Mouse (Mus musculus) c-Kit-positive CD71-negative TER-119-negative erythroid progenitor cells, embryonic 14.5 days (primary cell): ENCODE data around the gene Siah1a.

Source experiments
- DNase-seq: peaks from one replicate; pipeline ENCODE4 v3.0.0-alpha.2; 2013; ENCODE audit warnings: low read depth

The Siah1a gene

GRCm38 (mm10) chr8:86745221-86745934 lies at the start of gene Siah1a, which contains the start of gene Gm10638:
Gene Siah1a, minus strand, starts transcription at chr8:86745934.
Gene Gm10638, plus strand, starts transcription at chr8:86745699.
- DNase-seq = no peak

DNA sequence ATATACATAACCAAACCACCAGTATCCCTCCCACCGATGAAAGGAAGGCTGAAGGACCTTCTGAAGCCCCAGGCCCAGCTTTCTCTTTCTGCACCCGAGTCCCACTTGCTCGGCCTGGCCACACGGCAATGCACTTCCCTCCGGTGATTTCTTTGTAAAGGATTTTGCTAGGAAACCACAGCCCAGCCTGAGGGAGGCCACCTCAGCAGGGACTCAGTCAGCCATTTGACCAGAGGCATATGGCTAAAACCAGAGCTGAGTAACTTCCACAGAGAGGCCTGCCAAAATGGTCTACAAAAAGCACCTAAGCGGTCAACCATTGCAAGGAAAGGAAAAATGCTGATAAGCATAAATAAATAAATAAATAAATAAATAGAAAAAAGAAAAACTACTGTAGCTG lies 49.0 kb upstream of the Siah1a start:
- DNase-seq = no peak

- no peak for DNase-seq
Observed at GRCm38 (mm10) chr8:86791542-86791941, 45.8 kb upstream of the Siah1a start.

GRCm38 (mm10) chr8:86789576-86789975 lies 43.8 kb upstream of the Siah1a start:
- no peak for DNase-seq

DNA sequence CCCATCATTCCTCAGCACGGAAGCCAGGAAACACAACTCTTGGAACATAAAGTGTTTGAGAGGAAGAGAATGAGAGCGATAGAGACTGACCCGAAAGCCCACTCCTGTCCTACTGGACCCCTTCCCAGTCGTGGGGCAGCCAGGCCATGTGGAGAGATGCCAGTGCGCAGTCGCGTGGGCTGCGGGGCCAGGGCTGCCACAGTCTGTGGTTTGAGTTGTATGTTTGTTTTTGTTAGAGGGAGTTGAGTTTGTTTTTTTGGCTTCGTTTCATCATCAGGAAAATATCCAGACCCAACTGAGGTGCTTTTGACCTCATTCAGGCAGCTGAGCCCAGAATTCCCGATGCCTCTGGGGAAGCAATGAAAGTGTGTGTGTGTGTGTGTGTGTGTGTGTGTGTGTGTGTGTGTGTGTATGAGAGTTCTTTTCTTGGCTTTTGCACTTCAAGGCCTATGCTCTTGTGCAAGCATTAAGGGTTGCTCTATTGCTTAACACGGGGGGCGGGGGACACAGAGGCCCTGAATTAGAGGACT lies 42.2 kb upstream of the Siah1a start:
- DNase-seq = no peak

GRCm38 (mm10) chr8:86786498-86786897 lies 40.8 kb upstream of the Siah1a start:
- no peak for DNase-seq

DNA sequence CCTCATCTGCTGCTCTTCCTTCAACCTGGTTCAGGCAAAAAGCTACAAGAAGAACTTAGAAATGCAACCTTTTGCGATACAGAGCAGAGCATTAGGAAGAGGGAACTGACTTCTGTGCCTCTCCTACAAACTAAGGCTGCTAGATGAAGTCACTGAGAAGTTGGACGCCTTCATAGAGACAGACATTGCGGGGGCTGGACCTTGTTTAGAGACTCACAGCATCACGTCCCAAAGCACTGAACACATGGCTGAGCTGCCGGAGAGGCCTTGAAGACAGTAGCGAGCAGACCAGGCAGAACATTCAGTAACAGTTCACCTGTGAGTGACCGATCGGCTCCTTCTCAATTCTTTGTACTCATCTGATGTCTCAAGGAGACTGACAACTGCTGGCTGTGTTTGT lies 35.4 kb upstream of the Siah1a start:
- DNase-seq = no peak

DNA sequence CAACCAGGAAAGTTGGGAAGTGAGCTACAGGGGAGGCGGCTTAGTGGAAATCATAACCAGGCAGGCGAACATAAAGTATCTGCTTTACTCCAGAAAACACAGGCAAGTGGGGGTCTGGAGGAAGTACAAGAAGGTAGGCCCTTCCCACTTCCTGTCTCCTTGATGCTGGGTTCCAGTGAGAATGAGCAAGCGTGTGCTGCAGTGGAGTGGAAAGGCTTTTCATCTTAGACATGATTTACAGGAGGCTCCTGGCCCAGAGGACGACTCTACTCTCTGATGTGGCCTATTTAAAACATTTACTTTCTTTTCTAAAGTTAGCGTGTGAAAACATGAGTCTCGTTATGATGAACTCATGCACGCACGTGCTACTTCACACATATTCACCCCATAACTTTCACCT lies 33.5 kb upstream of the Siah1a start:
- no peak for DNase-seq

DNA sequence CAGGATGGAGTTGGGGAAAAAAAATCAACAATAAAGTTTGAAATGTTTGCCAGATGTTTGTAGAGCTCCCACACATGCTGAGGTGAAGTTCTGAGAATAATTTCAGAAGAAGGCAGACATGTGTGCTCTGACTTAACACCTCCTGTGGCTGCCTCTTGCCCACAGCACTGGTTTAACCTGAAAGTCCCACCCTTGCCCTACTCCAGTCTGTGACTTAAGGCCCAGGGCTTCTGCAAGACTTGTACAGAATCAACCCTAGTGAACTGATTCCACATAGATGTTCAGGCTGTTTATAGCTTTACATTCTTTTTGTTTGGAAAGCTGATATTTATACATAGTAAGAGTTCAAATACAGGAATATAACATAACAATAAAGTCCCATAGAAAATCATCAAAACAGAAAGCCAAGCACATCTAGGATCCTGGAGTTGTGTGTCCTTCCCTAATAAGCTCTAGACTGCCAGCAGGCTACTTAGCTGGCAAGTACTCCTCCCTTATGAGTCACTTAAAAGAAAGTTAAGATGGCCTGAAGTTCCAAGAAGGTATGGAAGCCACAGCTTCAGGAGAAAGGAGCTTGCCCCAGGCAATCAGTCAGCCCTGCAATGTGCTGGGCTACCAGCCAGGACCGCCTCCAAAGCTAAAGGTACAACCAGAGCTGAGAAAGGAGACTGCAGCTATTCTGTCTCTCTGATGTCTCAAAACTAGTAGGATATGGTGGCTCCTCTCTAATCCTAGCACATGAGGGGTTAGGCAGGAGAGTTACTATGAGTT lies 24.4 kb upstream of the Siah1a start:
- DNase-seq = no peak

GRCm38 (mm10) chr8:86768499-86768898 lies 22.8 kb upstream of the Siah1a start:
- DNase-seq = no peak

- DNase-seq = no peak
Observed at GRCm38 (mm10) chr8:86766548-86767211, 20.9 kb upstream of the Siah1a start.

GRCm38 (mm10) chr8:86765669-86766068 lies 19.9 kb upstream of the Siah1a start:
- no peak for DNase-seq

DNA sequence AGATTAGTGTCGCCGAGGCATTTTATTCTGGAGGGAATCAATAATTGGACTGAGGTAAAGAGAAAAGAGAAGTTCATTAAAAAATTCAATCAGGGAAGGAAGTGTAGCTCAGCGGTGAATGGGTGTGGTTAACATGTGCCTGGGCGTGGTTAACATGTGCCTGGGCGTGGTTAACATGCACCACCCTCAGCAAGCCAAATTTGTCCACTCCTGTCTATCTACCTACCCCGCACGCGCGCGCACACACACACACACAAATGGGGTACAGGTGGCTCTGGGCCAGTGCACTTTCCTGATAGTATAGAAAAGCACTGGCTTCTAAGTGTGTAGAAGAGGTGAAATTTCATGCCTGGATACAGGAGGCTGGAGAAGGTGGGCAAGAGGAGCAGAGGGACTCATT lies 19.4 kb upstream of the Siah1a start:
- no peak for DNase-seq

DNA sequence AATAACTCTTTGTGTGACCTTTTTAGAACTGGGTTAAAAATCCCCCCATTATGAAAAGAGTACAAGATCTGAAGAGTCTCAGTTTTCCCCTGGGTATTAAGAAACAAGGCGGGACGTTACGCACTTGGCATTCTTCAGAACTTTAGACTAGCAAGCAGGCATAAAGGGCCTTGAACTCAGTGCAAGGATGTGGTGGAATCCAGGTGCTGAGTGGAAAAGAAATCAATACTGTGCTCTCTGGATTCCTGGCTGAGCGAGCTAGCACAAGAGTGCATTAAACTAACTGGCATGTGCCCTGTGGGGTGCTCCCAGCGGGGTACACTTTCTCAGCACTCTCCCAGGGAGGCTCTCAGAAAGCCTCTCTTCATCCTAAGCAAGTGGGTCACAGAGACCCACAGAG lies 17.1 kb upstream of the Siah1a start:
- DNase-seq = no peak

GRCm38 (mm10) chr8:86760746-86761145 lies 15.0 kb upstream of the Siah1a start:
- DNase-seq = no peak

- no peak for DNase-seq
Observed at GRCm38 (mm10) chr8:86759090-86759491, 13.4 kb upstream of the Siah1a start.

DNA sequence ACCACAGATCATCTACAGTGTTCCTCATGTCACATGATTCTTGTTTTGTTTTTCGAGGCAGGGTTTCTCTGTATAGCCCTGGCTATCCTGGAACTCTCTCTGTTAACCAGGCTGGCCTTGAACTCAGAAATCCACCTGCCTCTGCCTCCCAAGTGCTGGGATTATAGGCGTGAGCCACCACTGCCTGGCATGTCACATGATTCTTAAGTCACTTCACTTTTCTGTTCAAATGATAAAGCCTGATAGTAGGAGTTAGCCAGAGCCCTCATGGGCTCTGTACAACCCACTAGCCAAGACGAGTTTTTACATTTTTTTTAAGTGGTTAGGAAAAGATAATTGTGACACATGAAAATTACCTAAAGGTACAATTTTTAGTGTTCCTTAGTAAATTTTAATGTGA lies 12.9 kb upstream of the Siah1a start:
- no peak for DNase-seq

DNA sequence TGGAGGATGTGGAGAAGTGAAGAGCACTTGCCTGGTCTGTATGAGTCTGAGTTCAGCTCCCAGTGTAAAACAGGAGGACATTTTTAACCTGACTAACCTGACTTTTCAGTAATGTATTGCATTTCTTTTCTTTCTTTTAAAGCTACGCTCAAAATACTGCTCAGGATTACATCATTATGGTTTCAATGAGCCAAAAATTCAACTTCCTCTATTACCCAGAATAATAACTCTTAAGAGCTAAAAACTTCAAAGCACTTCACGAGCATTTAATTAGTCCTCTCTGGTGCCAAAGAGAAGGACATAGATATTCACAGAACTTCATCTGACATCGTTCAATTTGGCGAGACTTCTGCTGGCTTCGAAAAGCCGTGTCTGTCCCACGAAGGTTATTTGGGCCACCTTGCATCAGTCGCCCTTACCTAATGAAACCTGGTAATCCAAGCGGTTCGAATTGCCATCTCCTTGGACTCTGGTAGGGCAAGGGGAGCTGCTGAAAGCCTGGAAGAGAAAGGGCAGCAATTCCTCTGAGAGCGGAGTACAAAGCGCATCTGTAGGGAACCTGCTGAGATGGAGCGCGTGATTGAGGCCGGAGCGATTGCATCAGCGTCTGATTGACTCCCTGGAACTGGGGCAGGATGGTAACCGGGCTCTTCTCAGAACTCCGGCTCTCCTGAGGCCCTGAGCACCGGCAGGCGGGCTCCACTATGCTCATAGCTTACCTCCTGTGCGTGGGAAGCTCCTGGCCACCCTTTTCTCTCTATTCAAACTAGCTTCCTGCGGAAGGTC lies 11.4 kb upstream of the Siah1a start:
- no peak for DNase-seq

GRCm38 (mm10) chr8:86749842-86750241 lies 4.1 kb upstream of the Siah1a start:
- no peak for DNase-seq

- no peak for DNase-seq
Observed at GRCm38 (mm10) chr8:86746511-86746910, 777 bp upstream of the Siah1a start.

GRCm38 (mm10) chr8:86745935-86746441 lies 254 bp upstream of the Siah1a start:
- DNase-seq = peak; percentile 70
